11 mouse cellular contexts compared by ENCODE assay signal in the genomic region with DNA sequence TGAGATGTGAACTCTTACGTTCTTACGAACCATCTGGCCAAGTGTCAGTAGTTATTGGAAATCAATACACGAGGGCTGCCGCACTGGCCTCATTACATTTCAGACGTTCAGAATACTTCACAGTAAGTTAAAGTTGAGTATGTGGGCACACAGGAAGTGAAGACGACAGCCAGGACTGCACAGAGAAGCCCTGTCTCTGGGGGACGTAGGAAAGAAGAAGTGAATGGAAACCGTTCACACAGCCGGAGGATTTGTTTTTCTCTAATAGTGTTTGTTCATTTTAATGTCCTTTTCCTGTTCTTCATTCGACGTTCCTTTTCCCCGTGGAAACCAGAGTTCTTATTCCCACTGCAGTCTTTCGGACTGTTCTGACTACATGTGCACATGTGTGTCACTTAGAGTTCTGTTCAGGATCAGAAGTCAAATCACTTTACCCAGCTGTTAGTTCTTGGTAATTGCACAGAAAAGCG. TPM values are rescaled to one million over a fixed set of nuclear protein-coding genes. Genes with fewer than 3 reads are reported as not detected.
DNase-seq lines count a peak whose midpoint lies in the region; ATAC-seq and TF ChIP-seq lines count a peak whose summit lies in the region.
"Had no signal": no experiment of that assay in that cellular context is flagged by ENCODE, and none has a peak within 500 bp of the region (broad histone marks: within the 10 kb centered on the region; RNA-seq: fewer than 3 reads in every experiment).

No protein-coding gene starts in this region.

- DNase-seq in frontal cortex, postnatal 14 days (ENCODE audit: low spot score in 2 of 2): no peak
- no peak for DNase-seq in neural tube, embryonic 11.5 days (ENCODE audit: low spot score)
- DNase-seq in neural tube, embryonic 10.5 days (ENCODE audit: extremely low spot score, low spot score): no peak
- DNase-seq in hindbrain, embryonic 14.5 days (ENCODE audit: low spot score): no peak
- no peak for DNase-seq in layer of hippocampus, postnatal 10 days (ENCODE audit: low spot score in 2 of 2)
- no peak for DNase-seq in thymus, postnatal 10 days (ENCODE audit: low spot score in 2 of 2)
- DNase-seq: thymus, adult 18-20 months had no signal

- H3K27me3 ChIP-seq in neural tube, embryonic 11.5 days (ENCODE audit: control insufficient read depth, insufficient read depth, low read length): no peaks in the 10 kb centered on the region
- no peaks in the 10 kb centered on the region for H3K27me3 ChIP-seq in hindbrain, embryonic 14.5 days (ENCODE audit: control insufficient read depth, insufficient read depth, low read length)
- H3K27me3 ChIP-seq: limb, embryonic 13.5 days had no signal

- peak; percentile 32; the same call in 1 of the 2 replicates for ATAC-seq in frontal cortex, adult (ENCODE audit: low TSS enrichment)
- no peak for ATAC-seq in neural tube, embryonic 11.5 days (ENCODE audit: insufficient read depth, low FRiP score, low TSS enrichment)
- no peak for ATAC-seq in hindbrain, embryonic 14.5 days (ENCODE audit: low FRiP score)

- H3K27ac ChIP-seq in neural tube, embryonic 11.5 days (ENCODE audit: low read depth, low read length): 0 out of 2 replicates have a peak overlapping the region, but pooled peaks have one; percentile 20
- H3K27ac ChIP-seq in hindbrain, embryonic 14.5 days: no peak overlapping the region
- H3K27ac ChIP-seq in olfactory bulb, adult 2 months (ENCODE audit: insufficient read depth, low read depth, low read length): 0 out of 2 replicates have a peak overlapping the region, but pooled peaks have one; percentile 33
- H3K27ac ChIP-seq: limb, embryonic 13.5 days had no signal

- no peak overlapping the region for H3K4me3 ChIP-seq in neural tube, embryonic 11.5 days (ENCODE audit: low read depth, low read length)
- no peak overlapping the region for H3K4me3 ChIP-seq in hindbrain, embryonic 14.5 days (replicated peaks; ENCODE audit: low read length)
- H3K4me3 ChIP-seq in olfactory bulb, adult 2 months (ENCODE audit: insufficient read depth, low read depth, low read length): no peak overlapping the region
- H3K4me3 ChIP-seq: limb, embryonic 13.5 days had no signal

- no peaks in the 10 kb centered on the region for H3K4me1 ChIP-seq in neural tube, embryonic 11.5 days (ENCODE audit: control insufficient read depth, insufficient read depth, low read length)
- peaks cover 17% of the 10 kb centered on the region; the same call in 1 of the 2 replicates for H3K4me1 ChIP-seq in hindbrain, embryonic 14.5 days (replicated peaks; ENCODE audit: control insufficient read depth, insufficient read depth, low read length)
- peaks cover 8% of the 10 kb centered on the region; the same call in 1 of the 2 replicates for H3K4me1 ChIP-seq in olfactory bulb, adult 2 months (ENCODE audit: control insufficient read depth, insufficient read depth, low read length)

- no peaks in the 10 kb centered on the region for H3K36me3 ChIP-seq in neural tube, embryonic 11.5 days (ENCODE audit: control insufficient read depth, insufficient read depth, low read length)
- no peaks in the 10 kb centered on the region for H3K36me3 ChIP-seq in hindbrain, embryonic 14.5 days (replicated peaks; ENCODE audit: control insufficient read depth, insufficient read depth)
- H3K36me3 ChIP-seq: limb, embryonic 13.5 days had no signal

- 76% methylated on average over 14 of the region's 14 CpGs for WGBS in neural tube, embryonic 11.5 days
- 66% methylated on average over 14 of the region's 14 CpGs for WGBS in hindbrain, embryonic 14.5 days
- 58% methylated on average over 14 of the region's 14 CpGs for WGBS in olfactory bulb, adult 2 months

- H3K9me3 ChIP-seq in neural tube, embryonic 11.5 days (ENCODE audit: control insufficient read depth, low read length): no peaks in the 10 kb centered on the region
- no peaks in the 10 kb centered on the region for H3K9me3 ChIP-seq in hindbrain, embryonic 14.5 days (ENCODE audit: control insufficient read depth, low read length)
- H3K9me3 ChIP-seq: limb, embryonic 13.5 days had no signal

- H3K4me2 ChIP-seq in neural tube, embryonic 11.5 days (ENCODE audit: low read depth): no peak overlapping the region
- H3K4me2 ChIP-seq in hindbrain, embryonic 14.5 days (replicated peaks): peak overlapping the region; percentile 24
- H3K4me2 ChIP-seq: limb, embryonic 13.5 days had no signal

- TF ChIP-seq CTCF in olfactory bulb, adult 2 months (IDR thresholded peaks at IDR 0.05; ENCODE audit: insufficient read depth, low read depth, low read length): no peak

- no peak overlapping the region for H3K9ac ChIP-seq in neural tube, embryonic 11.5 days (ENCODE audit: low read length)
- H3K9ac ChIP-seq in hindbrain, embryonic 14.5 days: no peak overlapping the region
- H3K9ac ChIP-seq: limb, embryonic 13.5 days had no signal

- TF ChIP-seq POLR2A in olfactory bulb, adult 2 months (IDR thresholded peaks at IDR 0.05; ENCODE audit: insufficient read depth, low read depth, low read length): no peak

RNA-seq across cellular contexts. Expression of a gene that starts 27.2 kb away (rescaled TPM):
- polyA plus RNA-seq in neural tube, embryonic 11.5 days (2014; fragmentation: Nextera tagmentation; extraction: Ambion mirVana): 10.7 and 10.9 TPM in 2 replicates
- polyA plus RNA-seq in hindbrain, embryonic 14.5 days (2014; fragmentation: Nextera tagmentation; extraction: Ambion mirVana): 13.0 and 13.3 TPM in 2 replicates
- not detected in 2 replicates for polyA plus RNA-seq in olfactory bulb, adult 2 months (2012; ENCODE audit: insufficient read depth, insufficient read length, low replicate concordance, missing spikeins)
- 10 to 100 TPM; 18.3 to 21.6 TPM for total RNA-seq in layer of hippocampus, postnatal 10 days (2021)

RNA-seq across cellular contexts. Expression of a gene that starts 47.2 kb away (rescaled TPM):
- not detected in 2 replicates for polyA plus RNA-seq in neural tube, embryonic 11.5 days (2014; fragmentation: Nextera tagmentation; extraction: Ambion mirVana)
- not detected in 2 replicates for polyA plus RNA-seq in hindbrain, embryonic 14.5 days (2014; fragmentation: Nextera tagmentation; extraction: Ambion mirVana)
- not detected in 2 replicates for polyA plus RNA-seq in olfactory bulb, adult 2 months (2012; ENCODE audit: insufficient read depth, insufficient read length, low replicate concordance, missing spikeins)
- not detected for total RNA-seq in layer of hippocampus, postnatal 10 days (2021)
- total RNA-seq: adrenal gland, adult 18-20 months had no signal
- polyA plus RNA-seq: limb, embryonic 13.5 days had no signal

Comparison
In these comparisons a context has a peak if more than half of its experiments do, and no peak if none do; other contexts are left out.
1. RNA of a gene that starts 27.2 kb away (polyA plus RNA-seq): 13.0 to 13.3 TPM in hindbrain, embryonic 14.5 days and 10.7 to 10.9 TPM in neural tube, embryonic 11.5 days; not detected in olfactory bulb, adult 2 months; every median in the first group is over 10 times any median in the second.